Mouse (Mus musculus) limb, embryonic 14.5 days (tissue): ENCODE measurements around the gene Qrich2. TPM values are rescaled to one million over a fixed set of nuclear protein-coding genes. Genes with fewer than 3 reads are reported as not detected.

Source experiments
- ATAC-seq: fragments of 200-750 bp; cut with Nextera tagmentation; 2 replicates; pipeline ENCODE4 v1.8.0; 2017; ENCODE audit warnings: low read depth, moderate number of reproducible peaks, moderate TSS enrichment; ENCODE audit not compliant: low FRiP score
- DNase-seq: peaks from one replicate; pipeline ENCODE4 v3.0.0-alpha.2; 2015; ENCODE audit warnings: low spot score
- H3K27ac ChIP-seq: fragments of 300-500 bp; sonication (generic); replicated peaks from 2 replicates; pipeline ENCODE4 v1.5.1; 2014; ENCODE audit warnings: low read depth, mild to moderate bottlenecking, low read length, moderate library complexity, mixed read lengths
- H3K27me3 ChIP-seq: fragments of 300-500 bp; sonication (generic); 2 replicates; pipeline ENCODE4 v1.6.1; 2014; ENCODE audit warnings: low read length, mixed read lengths; ENCODE audit not compliant: control insufficient read depth, insufficient read depth
- H3K36me3 ChIP-seq: fragments of 300-500 bp; sonication (generic); 2 replicates; pipeline ENCODE4 v1.6.1; 2014; ENCODE audit warnings: mild to moderate bottlenecking, low read length, moderate library complexity, mixed read lengths; ENCODE audit not compliant: control insufficient read depth, insufficient read depth
- H3K4me1 ChIP-seq: fragments of 300-500 bp; sonication (generic); 2 replicates; pipeline ENCODE4 v1.6.1; 2014; ENCODE audit warnings: antibody characterized with exemption, low read length, mixed read lengths; ENCODE audit not compliant: control insufficient read depth, insufficient read depth
- H3K4me2 ChIP-seq: fragments of 300-500 bp; sonication (generic); replicated peaks from 2 replicates; pipeline ENCODE4 v1.6.1; 2014; ENCODE audit warnings: low read depth, mild to moderate bottlenecking, low read length, moderate library complexity; ENCODE audit not compliant: severe bottlenecking
- H3K4me3 ChIP-seq: fragments of 300-500 bp; sonication (generic); replicated peaks from 2 replicates; pipeline ENCODE4 v1.5.1; 2014; ENCODE audit warnings: low read length
- H3K9ac ChIP-seq: fragments of 300-500 bp; sonication (generic); 2 replicates; pipeline ENCODE4 v1.6.1; 2014; ENCODE audit warnings: mild to moderate bottlenecking, low read depth, low read length, moderate library complexity; ENCODE audit not compliant: severe bottlenecking
- H3K9me3 ChIP-seq: fragments of 300-500 bp; sonication (generic); 2 replicates; pipeline ENCODE4 v1.6.1; 2016; ENCODE audit warnings: low read length; ENCODE audit not compliant: control insufficient read depth
- POLR2A ChIP-seq: fragments of 200-500 bp; IDR thresholded peaks from 2 replicates; pipeline ENCODE4 v1.8.0; 2012; ENCODE audit warnings: inconsistent platforms, mild to moderate bottlenecking, moderate library complexity, borderline replicate concordance; ENCODE audit not compliant: insufficient read depth, insufficient read length; ENCODE audit errors: extremely low read depth
- WGBS: fragments of 180-500 bp; shearing (Covaris S2); extraction: QIAGEN DNeasy Blood & Tissue Kit; methylation state at CpG from one replicate; pipeline ENCODE4 v1.1.7; 2014; 5-methylcytosine and 5-hydroxymethylcytosine counted together
- polyA plus RNA-seq, 2 experiments: library from polyadenylated mRNA; depleted of rRNA in 1 of 2; stranded (reverse) in 1 of 2; unstranded in 1 of 2; fragments of >200 nt; fragmentation: Nextera tagmentation in 1 of 2; extraction: Ambion mirVana in 1 of 2; gene quantifications; 2 replicates each; pipeline versions ENCODE4 v1.2.1 to v1.2.3; 2012 to 2014

Qrich2 gene
- polyA plus RNA-seq, 2 experiments: 0.17 to 0.33 TPM

- H3K4me3 ChIP-seq: no peak overlapping the region
- H3K36me3 ChIP-seq: peaks cover 25% of the 10 kb centered on the region
- H3K9ac ChIP-seq: no peak overlapping the region
- WGBS: 64% methylated on average over 8 of the region's 8 CpGs
- H3K4me1 ChIP-seq: peaks cover 18% of the 10 kb centered on the region
- TF ChIP-seq POLR2A: no peak
- 0 out of 2 replicates have a peak overlapping the region, but pooled peaks have one; percentile 27 for H3K27ac ChIP-seq
- no peak for ATAC-seq
- no peaks in the 10 kb centered on the region for H3K27me3 ChIP-seq
- no peaks in the 10 kb centered on the region for H3K9me3 ChIP-seq
- DNase-seq: no peak
- peak overlapping the region; percentile 33; the same call in 1 of the 2 replicates for H3K4me2 ChIP-seq
These were observed 33.3 kb downstream of the Qrich2 start for GRCm38 (mm10) chr11:116432593-116433355.

GRCm38 (mm10) chr11:116432127-116432526, 33.9 kb downstream of the Qrich2 start:
- DNase-seq (no peak), ATAC-seq (no peak)
- Histone ChIP-seq H3K9me3 (no peaks in the 10 kb centered on the region), H3K27me3 (no peaks in the 10 kb centered on the region), H3K36me3 (peaks cover 19% of the 10 kb centered on the region), H3K27ac (no peak overlapping the region), H3K9ac (no peak overlapping the region), H3K4me3 (no peak overlapping the region), H3K4me1 (peaks cover 18% of the 10 kb centered on the region), H3K4me2 (no peak overlapping the region)
- TF ChIP-seq POLR2A: no peak
- 62% methylated on average over 6 of the region's 6 CpGs for WGBS

GRCm38 (mm10) chr11:116431428-116432077, 34.5 kb downstream of the Qrich2 start:
- no peak overlapping the region for H3K9ac ChIP-seq
- ATAC-seq: no peak
- peaks cover 15% of the 10 kb centered on the region for H3K4me1 ChIP-seq
- TF ChIP-seq POLR2A: no peak
- 50% methylated on average over 11 of the region's 11 CpGs for WGBS
- no peak overlapping the region for H3K4me2 ChIP-seq
- DNase-seq: no peak
- H3K36me3 ChIP-seq: peaks cover 13% of the 10 kb centered on the region
- H3K27me3 ChIP-seq: no peaks in the 10 kb centered on the region
- H3K9me3 ChIP-seq: no peaks in the 10 kb centered on the region
- H3K27ac ChIP-seq: no peak overlapping the region
- no peak overlapping the region for H3K4me3 ChIP-seq

- no peak for TF ChIP-seq POLR2A
- Histone ChIP-seq H3K4me2 (no peak overlapping the region), H3K9me3 (no peaks in the 10 kb centered on the region), H3K27me3 (no peaks in the 10 kb centered on the region), H3K9ac (no peak overlapping the region), H3K27ac (no peak overlapping the region), H3K4me1 (peaks cover 8% of the 10 kb centered on the region), H3K4me3 (no peak overlapping the region), H3K36me3 (peaks cover 7% of the 10 kb centered on the region)
- 40% methylated on average over 22 of the region's 22 CpGs for WGBS
- DNase-seq: no peak
- ATAC-seq: no peak
These were observed 35.2 kb downstream of the Qrich2 start for GRCm38 (mm10) chr11:116430723-116431427.
